ENCODE assay signal across 9 mouse cellular contexts in the genomic region with DNA sequence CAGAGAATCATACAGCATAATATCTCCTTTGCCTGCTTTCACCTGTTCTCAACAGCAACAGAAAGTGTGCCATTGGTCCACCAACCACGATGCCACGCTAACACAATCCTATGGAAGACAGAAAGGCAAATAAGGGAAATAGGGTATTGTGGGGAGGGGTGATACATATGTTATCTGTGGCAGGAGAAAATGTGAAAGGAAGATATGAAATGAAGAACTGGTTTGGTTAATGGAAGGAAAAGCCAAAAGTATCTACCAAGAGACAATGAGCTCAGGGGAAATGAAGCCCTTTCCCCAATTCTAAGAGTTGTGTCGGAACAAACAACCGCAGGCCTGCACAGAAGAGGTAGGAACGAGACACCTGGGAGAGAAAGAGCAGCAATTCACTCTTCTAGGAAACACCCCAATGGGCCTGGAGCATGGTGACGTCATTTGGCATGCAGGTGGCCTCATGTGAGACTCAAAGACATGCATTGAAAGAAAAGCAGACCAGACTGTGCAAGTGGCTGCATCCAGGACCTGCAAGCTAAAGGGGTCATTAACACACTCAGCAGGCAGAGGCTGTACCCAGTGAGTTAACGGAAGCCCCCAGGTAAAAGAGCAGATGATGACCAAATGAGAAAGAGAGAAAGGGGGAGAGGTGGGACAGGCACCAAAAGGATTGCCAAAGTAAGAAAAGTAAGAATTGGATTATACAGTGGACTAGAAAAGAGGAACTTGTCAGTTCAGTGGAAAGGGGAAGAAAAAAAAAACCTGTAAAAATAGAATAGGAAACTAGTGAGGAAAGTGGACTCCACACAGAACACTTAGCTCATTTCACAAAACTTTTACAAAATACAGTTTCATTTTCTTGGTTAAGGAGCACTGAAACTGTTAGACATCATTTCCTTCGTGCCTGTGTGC.
DNase-seq lines count a peak whose midpoint lies in the region; ATAC-seq and TF ChIP-seq lines count a peak whose summit lies in the region.
"Had no signal": no experiment of that assay in that cellular context is flagged by ENCODE, and none has a peak within 500 bp of the region (broad histone marks: within the 10 kb centered on the region; RNA-seq: fewer than 3 reads in every experiment).

No protein-coding gene starts in this region.

- no peaks in the 10 kb centered on the region for H3K9me3 ChIP-seq in liver, postnatal 0 days (ENCODE audit: low read length)
- H3K9me3 ChIP-seq in liver, embryonic 12.5 days (replicated peaks): no peaks in the 10 kb centered on the region
- no peaks in the 10 kb centered on the region for H3K9me3 ChIP-seq in heart, embryonic 12.5 days (replicated peaks)

- H3K9ac ChIP-seq in liver, postnatal 0 days (replicated peaks): no peak overlapping the region
- H3K9ac ChIP-seq in liver, embryonic 12.5 days: no peak overlapping the region
- no peak overlapping the region for H3K9ac ChIP-seq in heart, embryonic 12.5 days

- H3K4me1 ChIP-seq in liver, postnatal 0 days (ENCODE audit: insufficient read depth): peaks cover 3% of the 10 kb centered on the region; the same call in 1 of the 2 replicates
- no peaks in the 10 kb centered on the region for H3K4me1 ChIP-seq in liver, embryonic 12.5 days
- peaks cover 32% of the 10 kb centered on the region for H3K4me1 ChIP-seq in bone marrow macrophage, adult 2 months (ENCODE audit: control insufficient read depth, insufficient read depth, low read length)
- no peaks in the 10 kb centered on the region for H3K4me1 ChIP-seq in heart, embryonic 12.5 days (replicated peaks)

- no peaks in the 10 kb centered on the region for H3K27me3 ChIP-seq in liver, postnatal 0 days (ENCODE audit: insufficient read depth, low read length)
- no peaks in the 10 kb centered on the region for H3K27me3 ChIP-seq in liver, embryonic 12.5 days (replicated peaks)
- H3K27me3 ChIP-seq in heart, embryonic 12.5 days (replicated peaks): no peaks in the 10 kb centered on the region

- no peaks in the 10 kb centered on the region for H3K36me3 ChIP-seq in liver, postnatal 0 days (replicated peaks; ENCODE audit: insufficient read depth, low read length)
- H3K36me3 ChIP-seq in liver, embryonic 12.5 days: no peaks in the 10 kb centered on the region
- no peaks in the 10 kb centered on the region for H3K36me3 ChIP-seq in heart, embryonic 12.5 days

- no peak for TF ChIP-seq EP300 in liver, postnatal 0 days (IDR thresholded peaks at IDR 0.05; ENCODE audit: low read depth)

- peak overlapping the region; percentile 45 for H3K4me2 ChIP-seq in liver, postnatal 0 days (ENCODE audit: low read depth, low read length)
- no peak overlapping the region for H3K4me2 ChIP-seq in liver, embryonic 12.5 days
- H3K4me2 ChIP-seq in heart, embryonic 12.5 days: no peak overlapping the region

- TF ChIP-seq POLR2A in bone marrow macrophage, adult 2 months (IDR thresholded peaks at IDR 0.05; ENCODE audit: borderline replicate concordance, low read depth, low read length): no peak

- WGBS in liver, postnatal 0 days (ENCODE audit: insufficient replicate concordance): 59% methylated on average over 8 of the region's 8 CpGs
- 45% methylated on average over 8 of the region's 8 CpGs for WGBS in liver, embryonic 12.5 days (ENCODE audit: insufficient replicate concordance)
- WGBS in heart, embryonic 12.5 days: 81% methylated on average over 8 of the region's 8 CpGs

- peak overlapping the region; percentile 75 for H3K27ac ChIP-seq in liver, postnatal 0 days (ENCODE audit: low read depth)
- H3K27ac ChIP-seq in liver, embryonic 12.5 days: no peak overlapping the region
- H3K27ac ChIP-seq in bone marrow macrophage, adult 2 months (ENCODE audit: insufficient read depth, low read depth, low read length): peak overlapping the region; percentile 96
- no peak overlapping the region for H3K27ac ChIP-seq in heart, embryonic 12.5 days (ENCODE audit: poor library complexity, severe bottlenecking)

- no peak overlapping the region for H3K4me3 ChIP-seq in liver, postnatal 0 days (ENCODE audit: low read depth, low read length)
- no peak overlapping the region for H3K4me3 ChIP-seq in liver, embryonic 12.5 days
- H3K4me3 ChIP-seq in bone marrow macrophage, adult 2 months (ENCODE audit: insufficient read depth, low read length): peak overlapping the region; percentile 50
- H3K4me3 ChIP-seq in heart, embryonic 12.5 days: no peak overlapping the region

- no peak for TF ChIP-seq CTCF in liver, postnatal 0 days (IDR thresholded peaks at IDR 0.05; ENCODE audit: low read depth)
- no peak for TF ChIP-seq CTCF in bone marrow macrophage, adult 2 months (IDR thresholded peaks at IDR 0.05; ENCODE audit: low read depth, low read length)

- intact Hi-C loops in left cerebral cortex, postnatal 10 days (cut with DNase I): no loop called here

- peak; percentile 26 for DNase-seq in liver, postnatal 0 days
- peak; percentile 54 for DNase-seq in A20 (ENCODE audit: low read depth, low spot score)
- no peak for DNase-seq in gastrocnemius, adult 18-20 months (ENCODE audit: low spot score)
- DNase-seq in left cerebral cortex, postnatal 10 days (ENCODE audit: extremely low spot score in 1 of 2, low spot score in 2 of 2): no peak
- DNase-seq: kidney, adult 2 months had no signal

- no peak for ATAC-seq in liver, postnatal 0 days
- no peak for ATAC-seq in liver, embryonic 12.5 days
- peak; percentile 88 for ATAC-seq in megakaryocyte, adult 5-6 weeks (ENCODE audit: poor library complexity, severe bottlenecking)
- ATAC-seq in heart, embryonic 12.5 days (ENCODE audit: insufficient number of reproducible peaks, low FRiP score): no peak

Comparison
In these comparisons a context has a peak if more than half of its experiments do, and no peak if none do; other contexts are left out.
1. H3K27ac ChIP-seq: peak in liver, postnatal 0 days (single experiment) and bone marrow macrophage, adult 2 months (single experiment); none in liver, embryonic 12.5 days (single experiment) and heart, embryonic 12.5 days (single experiment).
2. DNase-seq: peak in liver, postnatal 0 days (single experiment) and A20 (single experiment); none in gastrocnemius, adult 18-20 months (single experiment) and left cerebral cortex, postnatal 10 days (0 of 2).